Mouse (Mus musculus) right cerebral cortex, postnatal 25 days (tissue): ENCODE data around the gene Cpn1.
A peak's percentile ranks its signal among the peaks of the same experiment; 100 is the strongest.

ENCODE experiments used
- DNase-seq: peaks from one replicate; pipeline ENCODE4 v3.0.0; 2022

The Cpn1 gene

DNA sequence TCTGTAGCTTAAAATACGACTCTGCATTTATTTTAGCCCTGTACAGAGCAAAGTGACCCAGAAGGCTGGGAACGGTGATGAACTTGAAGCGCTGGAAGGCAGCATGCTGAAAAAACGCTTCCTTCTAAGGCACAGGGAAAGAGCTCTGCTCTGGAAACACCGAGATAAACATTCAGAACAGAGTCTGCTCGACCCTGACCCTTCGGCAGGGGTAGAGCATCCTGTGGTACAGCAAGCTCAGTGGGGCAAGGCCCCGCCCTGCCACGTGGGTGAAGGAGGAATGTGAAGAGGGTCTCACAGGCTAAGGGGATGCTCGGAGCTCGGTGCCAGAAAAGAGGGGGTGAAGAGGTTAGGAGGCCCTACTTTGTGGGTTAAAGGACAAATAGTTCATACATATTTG is 48.0 kb downstream of the Cpn1 start:
- DNase-seq, result no peak

DNA sequence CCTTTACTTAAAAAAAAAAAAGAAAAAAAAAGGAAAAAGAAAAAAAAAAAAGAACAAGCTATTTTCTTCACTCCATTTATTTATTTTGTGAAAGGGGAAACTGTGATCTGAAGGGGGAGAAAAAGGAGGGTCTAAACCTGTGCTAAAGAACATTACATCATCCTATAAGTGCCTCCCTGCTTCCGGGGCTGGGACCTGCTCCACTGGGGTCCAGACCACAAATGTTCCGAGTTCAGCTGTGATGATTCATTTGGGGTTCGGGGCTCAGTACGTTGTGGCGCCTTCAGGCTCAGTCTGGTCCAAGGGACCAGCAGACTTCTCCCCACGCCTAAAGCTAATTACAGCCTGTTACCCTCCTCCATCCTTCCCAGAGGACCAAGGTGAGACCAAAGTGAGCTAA is 55.4 kb downstream of the Cpn1 start:
- no peak for DNase-seq

DNA sequence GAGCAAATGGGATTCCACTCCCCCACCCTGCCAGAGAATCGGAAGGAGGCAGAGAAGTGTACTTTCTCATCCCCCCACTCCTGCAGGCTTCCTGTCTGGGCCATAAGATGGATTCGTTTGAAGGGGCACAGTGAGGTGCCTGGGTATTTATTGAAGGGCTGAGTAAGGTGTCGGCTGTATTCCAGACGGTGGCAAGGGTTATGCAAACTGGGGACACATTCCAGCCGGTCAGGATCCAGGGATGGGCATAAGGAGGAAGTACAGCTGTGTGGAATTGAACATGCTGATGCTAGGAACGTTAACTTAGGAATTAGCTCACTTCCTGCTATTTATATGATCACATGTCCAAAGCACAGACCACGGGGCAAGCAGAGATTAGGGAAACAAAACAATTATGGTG is 56.0 kb downstream of the Cpn1 start:
- no peak for DNase-seq

DNA sequence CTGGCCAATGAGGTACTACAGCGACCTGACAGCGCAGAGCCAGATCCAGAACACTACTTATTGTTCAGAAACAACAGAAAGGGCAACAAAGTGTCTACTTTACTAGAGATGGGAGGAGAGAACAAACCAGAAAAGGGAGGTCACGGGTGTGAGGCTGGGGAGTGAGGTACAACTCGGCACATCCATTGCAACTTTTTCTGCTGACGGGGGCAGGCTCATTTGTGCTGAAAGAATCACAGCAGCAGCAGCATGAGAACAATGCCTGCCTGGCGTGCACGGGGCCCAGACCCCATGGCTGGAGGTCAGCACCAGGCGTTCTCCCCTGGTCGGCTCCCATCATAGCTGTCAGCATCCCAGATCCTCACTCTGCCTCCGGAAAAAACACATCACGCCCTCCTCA is 56.5 kb downstream of the Cpn1 start:
- DNase-seq, result no peak

DNA sequence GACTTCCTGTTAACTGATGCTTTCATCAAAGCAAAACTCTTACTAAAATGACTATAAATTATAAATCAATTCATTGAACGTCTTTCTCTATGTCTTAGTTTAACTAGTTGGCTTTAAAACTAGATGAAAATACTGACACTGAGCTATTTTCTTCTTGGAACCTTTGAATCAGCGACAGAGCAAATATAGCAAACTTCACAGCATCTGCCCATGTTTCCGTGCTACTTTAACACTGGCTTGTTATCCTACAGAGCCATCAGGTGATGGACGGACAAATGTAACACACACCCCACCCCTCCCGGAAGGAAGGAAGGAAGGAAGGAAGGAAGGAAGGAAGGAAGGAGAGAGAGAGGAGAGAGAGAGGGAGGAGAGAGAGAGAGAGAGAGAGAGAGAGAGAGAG is 58.4 kb downstream of the Cpn1 start:
- no peak for DNase-seq

DNA sequence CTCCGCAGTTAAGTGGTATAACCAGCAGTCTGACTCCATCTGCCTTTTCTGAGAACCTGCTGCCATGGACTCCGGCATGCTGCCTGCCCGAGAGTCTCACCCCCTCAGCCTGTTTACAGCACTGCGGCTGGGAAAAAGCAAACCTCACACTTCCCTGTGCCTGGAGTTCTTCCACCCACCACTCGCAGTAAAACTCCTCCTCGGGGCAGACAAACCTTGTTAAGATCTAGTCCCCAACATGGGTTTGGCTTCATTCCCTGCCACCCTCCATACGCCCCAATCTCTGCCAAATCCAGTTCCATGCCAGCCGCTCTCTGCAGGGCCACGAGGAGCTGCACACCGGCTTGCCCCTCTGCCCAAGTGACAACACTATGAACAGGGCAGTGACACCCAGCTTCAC is 59.3 kb downstream of the Cpn1 start:
- DNase-seq, result peak; percentile 42

DNA sequence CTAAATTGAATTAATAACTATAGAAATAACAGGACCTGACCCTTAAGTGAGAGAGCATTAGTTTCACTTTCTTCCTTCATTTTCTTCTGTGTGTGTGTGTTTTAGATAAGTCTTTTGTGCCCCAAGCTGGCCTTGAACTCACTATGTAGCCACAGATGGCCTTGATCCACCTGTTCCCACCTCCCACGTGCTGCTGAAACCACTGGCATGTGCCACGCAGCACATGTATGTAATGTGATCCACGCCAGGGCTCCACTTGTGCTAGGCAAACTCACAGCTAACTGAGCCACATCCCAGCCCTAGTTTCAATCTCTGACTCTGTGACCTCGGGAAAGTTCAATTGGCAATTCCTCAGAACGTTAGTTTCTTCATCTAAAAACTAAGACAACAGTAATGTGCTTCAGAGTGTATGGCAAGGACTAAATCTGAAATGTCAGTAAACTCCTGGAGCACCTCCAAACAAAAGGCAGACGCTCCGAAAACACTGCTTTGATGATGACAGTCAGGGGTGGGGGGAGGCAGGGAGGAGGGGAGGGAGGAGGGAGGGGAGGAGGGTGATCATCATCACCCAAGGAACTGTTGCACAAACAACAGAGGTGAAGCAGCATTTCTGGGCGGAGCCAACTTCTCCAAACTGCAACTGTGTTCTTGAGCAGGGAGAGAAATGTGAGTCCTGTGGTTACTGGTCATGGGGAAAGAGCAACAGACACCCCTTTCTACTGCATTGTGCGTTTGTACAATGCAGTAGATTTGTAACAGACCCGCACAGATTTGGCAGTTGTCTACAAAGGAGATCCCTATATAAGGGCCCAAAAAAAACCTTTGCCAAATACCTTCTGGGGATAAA is 60.0 kb downstream of the Cpn1 start:
- no peak for DNase-seq

DNA sequence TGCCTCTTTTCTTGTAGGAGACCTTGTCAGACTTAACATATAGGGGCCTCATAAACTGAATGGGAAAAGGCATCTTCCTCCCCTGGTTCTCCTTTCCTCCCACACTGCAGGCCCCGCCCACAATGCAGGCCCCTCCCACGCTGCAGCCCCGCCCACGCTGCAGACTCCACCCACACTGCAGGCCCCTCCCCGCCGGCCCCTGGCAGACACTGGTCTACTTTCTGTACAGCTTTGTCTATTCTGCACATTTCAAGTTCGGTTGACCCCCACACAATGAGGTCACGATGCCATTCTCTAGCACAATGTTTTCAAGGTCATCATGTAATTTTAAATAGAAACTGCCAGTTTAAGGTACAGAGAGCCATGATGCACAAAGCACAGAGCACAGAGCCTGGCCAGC is 62.0 kb downstream of the Cpn1 start:
- DNase-seq, result no peak

DNA sequence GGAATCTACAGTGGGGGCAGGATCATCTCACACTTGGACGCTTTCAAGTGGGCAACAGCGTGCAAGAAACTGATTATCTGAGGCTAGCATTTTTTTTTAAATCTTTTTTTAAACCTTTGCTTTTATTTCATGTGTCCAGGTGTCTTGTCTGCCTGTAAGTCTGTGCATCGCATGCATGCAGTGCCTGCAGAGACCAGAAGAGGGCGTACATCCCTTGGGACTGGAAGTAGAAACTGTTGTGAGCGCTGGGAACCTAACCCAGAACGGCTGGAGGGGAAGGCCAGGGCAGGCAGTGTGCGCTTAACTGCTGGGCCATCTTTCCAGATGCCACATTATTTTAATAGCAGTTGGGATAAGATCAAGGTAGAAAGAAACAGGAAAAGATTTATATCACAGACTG is 63.4 kb downstream of the Cpn1 start:
- no peak for DNase-seq

DNA sequence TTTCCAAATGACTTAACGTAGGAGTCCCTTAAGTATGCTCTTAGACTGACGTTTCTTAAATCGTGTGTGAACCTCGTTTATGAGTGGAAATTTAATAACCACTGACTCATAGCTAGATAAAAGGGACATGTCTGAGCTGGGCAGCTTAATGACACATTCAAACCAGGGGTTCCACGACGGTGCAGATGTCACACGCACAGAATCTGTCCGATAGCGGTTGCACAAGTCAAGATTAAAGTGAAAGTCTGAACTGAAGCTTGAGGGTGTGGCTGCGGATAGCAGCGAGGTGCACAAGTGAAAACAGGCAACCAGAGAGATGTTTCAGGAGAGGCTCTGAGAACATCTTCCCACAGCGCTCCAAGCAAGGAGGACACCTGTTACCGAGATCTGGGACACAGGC is 64.9 kb downstream of the Cpn1 start:
- no peak for DNase-seq

DNA sequence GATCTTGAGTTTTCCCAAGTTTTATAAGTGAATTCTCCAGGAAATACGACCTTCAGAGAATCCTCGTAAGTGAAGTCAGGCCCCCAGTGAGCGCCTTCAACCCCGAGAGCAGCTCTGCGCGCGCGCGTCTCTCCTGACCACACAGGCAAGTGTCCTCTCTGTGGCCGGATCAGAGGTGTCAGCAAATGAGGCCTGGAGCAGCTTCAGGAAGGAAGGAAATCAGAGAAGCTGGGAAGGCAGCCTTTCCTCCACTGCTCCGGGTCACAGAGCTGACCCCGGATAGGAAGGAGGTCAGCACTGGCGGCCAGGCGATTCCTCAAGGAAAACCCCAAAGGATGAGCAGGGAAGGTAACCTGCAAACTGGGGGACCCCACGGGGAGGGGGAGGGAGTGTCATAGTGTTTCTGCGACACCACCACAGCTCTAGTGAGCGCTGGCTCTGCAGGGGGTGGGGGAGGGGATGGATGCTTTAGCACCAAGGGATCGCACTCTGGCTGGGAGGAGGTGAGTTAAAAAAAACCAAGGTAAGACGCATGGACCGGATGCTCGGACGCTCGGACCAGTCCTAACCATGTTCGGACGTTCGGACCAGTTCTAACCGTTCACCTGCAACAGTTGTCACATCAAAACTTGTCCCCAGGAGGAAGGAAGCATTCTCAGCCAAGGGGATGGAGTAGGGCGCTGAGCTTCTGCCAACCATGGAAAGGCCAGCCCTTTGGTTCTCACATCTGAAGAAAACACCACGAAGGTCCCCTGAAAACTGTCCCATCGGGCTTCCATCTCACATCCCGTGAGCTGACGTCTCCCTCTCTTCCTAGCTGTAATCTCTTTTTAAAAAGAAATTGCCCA is 65.7 kb downstream of the Cpn1 start:
- no peak for DNase-seq

DNA sequence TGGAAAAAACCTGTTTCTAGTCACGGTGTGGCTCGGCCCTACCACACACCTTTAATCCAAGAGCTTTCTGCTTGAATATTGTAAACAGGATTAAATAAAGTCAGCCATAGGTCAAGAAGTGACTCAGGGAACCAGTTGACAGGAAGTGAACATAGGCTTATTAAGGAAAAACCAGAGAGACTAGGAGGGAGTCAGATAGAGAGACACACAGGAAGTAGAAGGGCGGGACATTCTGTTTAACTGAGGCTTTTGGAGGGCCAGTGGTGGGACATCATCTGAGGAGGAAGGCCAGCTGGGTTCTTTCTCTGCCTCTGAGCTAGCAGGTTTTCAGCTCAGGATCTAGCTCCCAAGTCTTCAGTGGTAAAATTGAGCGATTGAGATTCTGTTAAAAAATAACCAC is 66.5 kb downstream of the Cpn1 start:
- DNase-seq, result no peak

DNA sequence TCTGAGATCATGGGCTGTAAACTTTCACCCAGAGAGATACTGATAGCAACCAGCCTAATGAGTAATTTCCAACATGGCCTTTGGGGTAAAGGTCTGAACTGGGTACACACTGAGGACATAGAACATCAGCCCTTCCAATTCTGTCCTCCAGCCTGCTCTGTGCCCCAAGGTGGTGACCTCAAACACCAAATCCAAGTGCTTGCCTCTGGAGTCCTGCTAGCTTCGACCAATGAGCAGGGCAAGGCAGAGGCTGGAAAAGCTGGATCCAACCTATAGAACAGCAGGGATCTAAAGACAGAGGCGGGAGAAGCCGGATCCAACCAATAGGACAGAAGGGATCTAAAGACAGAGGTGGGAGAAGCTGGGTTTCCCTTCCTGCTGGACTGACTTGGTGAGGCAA is 67.5 kb downstream of the Cpn1 start:
- DNase-seq, result no peak

DNA sequence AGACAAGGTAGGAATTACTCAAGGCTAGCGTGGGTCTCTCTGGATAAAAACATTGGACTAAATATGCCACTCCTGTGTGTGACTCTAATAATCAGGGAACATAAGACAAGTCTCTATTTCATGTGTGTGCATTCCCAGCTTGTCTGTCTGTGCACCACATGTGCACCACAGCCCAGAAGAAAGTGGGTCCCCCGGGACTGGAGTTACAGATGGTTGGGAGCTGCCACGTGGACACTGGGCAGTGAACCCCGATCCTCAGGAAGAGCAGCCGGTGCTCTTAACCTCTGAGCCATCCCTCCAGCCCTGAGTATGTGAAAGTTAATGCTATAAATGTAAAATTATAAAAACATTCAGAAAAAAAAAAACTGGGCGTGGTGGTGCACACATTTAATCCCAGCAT is 68.6 kb downstream of the Cpn1 start:
- DNase-seq, result no peak

DNA sequence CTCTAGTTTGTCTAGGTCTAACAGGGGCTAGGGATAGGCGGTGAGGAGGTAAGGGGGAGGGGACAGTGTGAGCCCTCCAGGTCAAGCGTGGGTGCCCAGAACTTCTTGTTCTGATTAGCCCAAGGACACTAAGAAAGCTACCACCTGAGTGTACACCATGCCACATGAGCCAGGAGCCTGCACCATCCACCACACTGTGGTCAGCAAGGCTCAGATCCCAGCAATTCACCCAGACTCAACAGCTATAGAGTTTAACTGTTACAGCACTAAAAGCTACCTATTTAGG is 69.0 kb downstream of the Cpn1 start:
- DNase-seq, result no peak

DNA sequence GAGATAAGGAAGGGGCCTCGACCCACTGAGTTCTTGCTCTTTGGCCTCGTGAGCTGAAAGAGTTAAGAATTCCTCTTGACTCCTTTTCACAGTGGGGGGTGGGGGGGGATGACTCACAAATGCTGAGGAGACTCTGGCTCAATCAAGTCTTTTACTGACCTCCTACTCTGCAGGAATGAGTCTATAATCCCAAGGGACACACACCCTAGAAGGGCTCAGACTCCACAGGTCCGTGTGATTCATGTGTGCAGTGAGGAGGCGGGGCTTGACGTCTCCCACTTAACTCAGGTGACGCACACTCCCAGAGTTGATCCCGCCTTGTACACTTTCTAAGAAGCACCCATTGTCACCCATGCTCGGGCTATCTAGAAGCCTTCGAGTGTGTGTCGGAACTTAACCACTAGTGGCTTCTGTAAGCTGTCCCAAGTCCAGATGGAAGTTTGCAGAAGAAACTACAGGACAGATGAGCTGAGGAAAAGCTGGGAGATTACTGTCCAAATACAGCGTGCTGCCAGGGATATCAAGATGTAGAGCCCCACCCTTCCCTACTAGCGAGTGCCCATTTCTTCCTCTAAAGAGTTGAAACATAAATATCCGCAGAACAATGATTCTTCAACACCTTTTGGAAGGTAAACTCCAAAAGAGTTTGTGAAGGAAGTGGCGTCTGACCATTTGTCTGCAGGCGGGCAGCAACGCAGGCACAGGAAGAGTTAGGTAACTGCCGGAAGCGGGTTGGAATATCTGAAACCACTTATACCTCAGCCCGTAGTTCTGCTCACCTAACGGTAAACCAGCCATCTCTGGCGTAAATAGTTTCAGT is 69.6 kb downstream of the Cpn1 start:
- DNase-seq, result no peak

DNA sequence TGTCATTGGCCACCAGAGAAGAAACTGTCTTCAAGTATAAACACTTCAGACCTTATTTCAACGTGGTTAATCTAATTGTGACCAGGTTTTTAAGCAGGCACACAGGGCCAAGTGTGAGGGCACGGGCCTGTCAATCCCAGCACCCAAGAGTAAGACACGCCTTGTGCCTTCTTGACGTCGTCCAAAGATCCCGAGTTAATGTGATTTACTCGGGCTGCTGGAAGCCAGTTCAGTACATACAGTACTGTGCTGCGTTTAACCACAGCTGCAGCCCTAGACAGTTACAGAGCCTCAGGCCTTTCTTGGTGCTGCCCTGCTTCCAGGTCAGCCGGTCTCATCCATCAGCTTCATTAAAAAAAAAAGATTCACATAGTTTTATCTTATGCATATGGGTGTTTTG is 70.9 kb downstream of the Cpn1 start:
- DNase-seq, result no peak

DNA sequence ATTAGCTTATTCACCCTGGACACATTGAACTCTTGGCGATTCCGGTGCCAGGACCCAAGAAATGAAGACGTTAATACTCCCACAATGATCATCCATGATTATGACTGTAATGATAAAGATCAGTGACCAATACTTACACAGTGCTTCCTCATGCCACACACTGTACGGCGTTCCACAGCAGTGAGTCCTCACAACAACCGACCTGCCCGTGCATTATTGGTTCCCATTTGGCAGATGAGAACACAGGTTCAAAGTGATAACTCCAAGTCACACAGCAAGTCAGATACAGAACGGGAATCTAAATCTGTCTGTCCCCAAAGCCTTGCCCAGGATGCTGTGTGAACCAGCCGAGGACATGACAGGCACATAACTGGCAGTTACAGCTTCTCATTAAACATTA is 71.4 kb downstream of the Cpn1 start:
- DNase-seq, result no peak

DNA sequence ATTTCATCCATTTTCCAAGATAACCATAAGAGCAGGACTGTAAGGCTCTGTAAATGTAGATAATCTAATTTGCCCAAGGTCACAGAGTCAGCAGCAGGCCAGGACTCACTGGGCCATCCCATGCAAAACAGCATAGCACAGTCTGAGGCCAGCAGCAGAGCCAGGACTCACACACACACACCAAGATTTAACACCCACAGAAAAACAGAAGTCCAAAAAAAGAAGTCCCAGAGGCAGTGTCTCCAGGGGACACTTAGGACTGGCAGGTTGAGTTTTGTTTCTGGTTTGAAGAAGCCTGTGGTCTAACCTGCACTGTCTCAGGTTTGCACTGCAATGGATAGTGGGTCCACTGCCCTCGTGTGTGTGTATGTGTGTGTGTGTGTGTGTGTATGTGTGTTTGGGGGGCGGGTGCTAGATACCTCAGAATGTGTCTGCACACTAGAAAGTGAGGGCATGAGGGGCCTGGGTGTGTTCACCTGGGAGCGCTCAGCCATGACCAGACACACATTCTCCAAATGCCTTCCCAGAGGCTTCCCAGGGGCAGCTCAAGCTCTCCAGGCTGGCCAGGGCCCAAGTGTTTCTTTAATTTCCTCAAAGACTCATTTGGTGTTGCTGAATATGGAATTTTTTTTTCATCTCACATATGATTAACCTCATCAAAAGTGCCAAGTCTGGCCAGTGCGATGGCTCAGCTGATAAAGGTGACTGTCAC is 73.4 kb downstream of the Cpn1 start:
- DNase-seq, result no peak

DNA sequence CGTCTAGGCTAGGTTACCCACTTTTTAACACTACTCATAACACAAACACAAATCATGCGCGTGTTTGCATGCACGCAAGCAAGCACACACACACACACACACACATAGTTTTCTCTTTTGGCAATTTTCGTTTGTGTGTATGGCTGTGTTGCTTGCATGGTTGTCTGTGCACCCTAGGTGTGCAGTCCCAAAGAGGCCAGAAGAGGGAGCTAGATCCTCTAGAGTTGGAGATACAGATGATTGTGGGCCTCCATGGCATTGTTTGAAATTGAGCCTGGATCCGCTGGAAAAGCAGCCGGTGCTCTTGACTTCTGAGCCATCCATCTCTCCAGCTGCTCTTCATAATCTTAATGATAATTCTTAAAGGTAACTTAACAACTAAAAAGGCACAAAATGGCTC is 79.9 kb downstream of the Cpn1 start:
- no peak for DNase-seq
